Mouse (Mus musculus) liver, embryonic 11.5 days (tissue): ENCODE measurements at regions not wholly inside any gene's neighbourhood (a gene's known extent, or its start where the extent isn't known, plus 50 kb on each side); places are given as distances from the start of the nearest gene placed in this dataset.
"Not testable (repeated sequence)": the region's sequence is repeated elsewhere in the genome, so short reads cannot be mapped to it uniquely, and the experiment has no call there.

Experiments used
- ATAC-seq: fragments of 200-750 bp; cut with Nextera tagmentation; replicated peaks from 2 replicates; pipeline ENCODE4 v1.8.0; 2017; ENCODE audit warnings: moderate number of reproducible peaks, mild to moderate bottlenecking, moderate TSS enrichment, moderate library complexity; ENCODE audit not compliant: low FRiP score
- DNase-seq: peaks from one replicate; pipeline ENCODE4 v3.0.0-alpha.2; 2017; ENCODE audit warnings: low spot score
- H3K27ac ChIP-seq: fragments of 300-500 bp; sonication (generic); 2 replicates; pipeline ENCODE4 v1.5.1; 2014; ENCODE audit warnings: mild to moderate bottlenecking, low read depth, low read length, control low read depth
- H3K27me3 ChIP-seq: fragments of 300-500 bp; sonication (generic); replicated peaks from 2 replicates; pipeline ENCODE4 v1.6.1; 2014; ENCODE audit warnings: low read length, mixed read lengths; ENCODE audit not compliant: control insufficient read depth, insufficient read depth
- H3K36me3 ChIP-seq: fragments of 300-500 bp; sonication (generic); 2 replicates; pipeline ENCODE4 v1.6.1; 2014; ENCODE audit warnings: mild to moderate bottlenecking, low read length, moderate library complexity, mixed read lengths; ENCODE audit not compliant: control insufficient read depth, insufficient read depth
- H3K4me1 ChIP-seq: fragments of 300-500 bp; sonication (generic); replicated peaks from 2 replicates; pipeline ENCODE4 v1.6.1; 2014; ENCODE audit warnings: low read length, mixed read lengths; ENCODE audit not compliant: control insufficient read depth, insufficient read depth
- H3K4me2 ChIP-seq: fragments of 300-500 bp; sonication (generic); 2 replicates; pipeline ENCODE4 v1.6.1; 2014; ENCODE audit warnings: mild to moderate bottlenecking, control low read depth, moderate library complexity
- H3K4me3 ChIP-seq: fragments of 300-500 bp; sonication (generic); 2 replicates; pipeline ENCODE4 v1.5.1; 2014; ENCODE audit warnings: low read depth, low read length, control low read depth
- H3K9ac ChIP-seq: fragments of 300-500 bp; sonication (generic); 2 replicates; pipeline ENCODE4 v1.6.1; 2014; ENCODE audit warnings: low read depth, low read length, control low read depth
- H3K9me3 ChIP-seq: fragments of 300-500 bp; sonication (generic); 2 replicates; pipeline ENCODE4 v1.6.1; 2016; ENCODE audit warnings: low read length, inconsistent platforms, mixed read lengths; ENCODE audit not compliant: control insufficient read depth
- whole genome bisulfite sequencing: fragments of 180-500 bp; shearing (Covaris S2); extraction: QIAGEN DNeasy Blood & Tissue Kit; methylation state at CpG from one replicate; pipeline ENCODE4 v1.1.7; 2014; 5-methylcytosine and 5-hydroxymethylcytosine counted together

DNA sequence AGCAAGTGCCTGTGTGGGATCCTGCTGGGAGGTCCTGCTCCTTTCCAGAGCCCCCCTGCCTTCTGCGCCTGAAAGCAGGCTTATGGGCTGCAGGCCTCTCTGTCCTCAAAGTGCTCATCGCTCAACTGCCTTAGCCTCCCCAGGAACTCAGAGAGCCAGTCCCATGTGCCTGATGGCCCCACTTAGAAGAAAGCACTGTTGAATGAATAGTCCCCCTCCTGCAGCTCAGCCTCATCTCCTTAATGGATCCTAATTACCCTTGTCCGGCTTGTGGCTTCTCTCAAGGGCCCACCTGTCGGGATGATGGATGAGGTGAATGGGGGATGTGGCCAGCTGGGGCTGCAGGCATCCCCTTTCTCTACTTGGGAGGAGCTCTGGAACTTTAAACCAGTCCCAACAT lies 163.1 kb upstream of the 1700012A03Rik start:
- Histone ChIP-seq H3K36me3 (no peaks in the 10 kb centered on the region), H3K4me2 (no peak overlapping the region), H3K27me3 (no peaks in the 10 kb centered on the region), H3K9me3 (no peaks in the 10 kb centered on the region), H3K27ac (no peak overlapping the region), H3K4me1 (no peaks in the 10 kb centered on the region), H3K9ac (no peak overlapping the region), H3K4me3 (no peak overlapping the region)
- DNase-seq (no peak), ATAC-seq (no peak)
- 33% methylated on average over 4 of the region's 4 CpGs for WGBS

DNA sequence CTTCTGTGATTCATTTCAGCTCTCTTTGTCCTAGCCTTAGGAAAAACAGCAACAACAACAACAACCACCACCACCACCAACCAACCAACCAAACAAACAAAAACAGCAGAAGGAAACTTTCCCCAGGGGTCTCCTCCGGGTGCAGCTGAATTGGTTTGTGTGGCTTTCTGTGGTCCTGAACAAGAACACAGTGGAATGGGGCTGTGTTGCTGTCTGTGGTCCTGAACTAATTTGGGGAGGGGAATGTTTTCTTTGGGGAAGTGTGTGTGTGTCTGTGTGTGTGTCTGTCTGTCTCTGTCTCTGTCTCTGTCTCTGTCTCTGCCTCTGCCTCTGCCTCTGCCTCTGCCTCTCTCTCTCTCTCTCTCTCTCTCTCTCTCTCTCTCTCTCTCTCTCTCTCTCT lies 164.8 kb upstream of the 1700012A03Rik start:
- H3K27me3 ChIP-seq, H3K9me3 ChIP-seq, H3K4me1 ChIP-seq, ATAC-seq, H3K4me2 ChIP-seq, H3K36me3 ChIP-seq, H3K9ac ChIP-seq, H3K4me3 ChIP-seq, H3K27ac ChIP-seq, DNase-seq: not testable (repeated sequence)
- 15% methylated on average over 1 of the region's 1 CpGs for WGBS

DNA sequence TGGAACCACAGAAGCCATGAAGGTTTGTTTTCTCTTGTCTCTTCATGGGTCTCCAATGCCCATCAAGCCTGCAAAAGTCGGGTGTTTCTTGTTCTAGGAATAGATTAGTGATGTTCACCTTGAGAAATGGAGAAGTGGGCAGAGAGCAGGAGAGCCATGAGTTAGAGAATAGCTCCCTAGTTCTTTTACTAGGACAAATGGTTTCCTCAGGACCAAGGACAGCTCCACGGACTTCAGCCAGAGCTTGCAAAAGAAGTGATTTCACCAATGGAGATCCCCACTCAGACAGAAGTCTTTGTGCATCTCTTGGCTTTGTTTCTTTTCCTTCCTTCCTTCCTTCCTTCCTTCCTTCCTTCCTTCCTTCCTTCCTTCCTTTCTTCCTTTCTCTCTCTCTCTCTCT lies 166.3 kb upstream of the 1700012A03Rik start:
- no peak overlapping the region for H3K4me3 ChIP-seq
- no peaks in the 10 kb centered on the region for H3K36me3 ChIP-seq
- no peaks in the 10 kb centered on the region for H3K4me1 ChIP-seq
- DNase-seq (peak; percentile 36), ATAC-seq (no peak)
- H3K27ac ChIP-seq = no peak overlapping the region
- H3K9ac ChIP-seq = no peak overlapping the region
- H3K9me3 ChIP-seq = no peaks in the 10 kb centered on the region
- 5% methylated on average over 2 of the region's 2 CpGs for WGBS
- no peak overlapping the region for H3K4me2 ChIP-seq
- no peaks in the 10 kb centered on the region for H3K27me3 ChIP-seq

DNA sequence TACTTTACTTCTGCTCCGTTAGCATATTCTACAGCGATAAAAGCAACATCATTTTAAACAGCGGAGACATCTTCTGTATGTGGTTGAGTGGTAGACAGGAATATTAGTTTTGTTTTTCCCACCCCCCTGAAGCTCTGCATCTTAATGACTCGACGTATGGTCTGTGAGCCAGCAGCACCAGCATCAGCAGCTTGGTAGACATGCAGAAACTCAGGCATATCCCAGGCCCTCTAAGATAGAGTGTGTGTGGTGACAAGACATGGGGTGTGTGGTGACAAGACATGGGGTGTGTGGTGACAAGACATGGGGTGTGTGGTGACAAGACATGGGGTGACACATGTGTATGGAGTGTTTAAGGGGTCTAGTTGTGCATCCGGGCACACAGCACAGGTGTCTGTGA lies 175.4 kb upstream of the 1700012A03Rik start:
- H3K9me3 ChIP-seq = no peaks in the 10 kb centered on the region
- no peak overlapping the region for H3K9ac ChIP-seq
- H3K27me3 ChIP-seq = no peaks in the 10 kb centered on the region
- 82% methylated on average over 6 of the region's 6 CpGs for WGBS
- H3K4me2 ChIP-seq = no peak overlapping the region
- H3K4me1 ChIP-seq = no peaks in the 10 kb centered on the region
- no peak for ATAC-seq
- H3K27ac ChIP-seq = no peak overlapping the region
- H3K36me3 ChIP-seq = no peaks in the 10 kb centered on the region
- H3K4me3 ChIP-seq = no peak overlapping the region
- no peak for DNase-seq

DNA sequence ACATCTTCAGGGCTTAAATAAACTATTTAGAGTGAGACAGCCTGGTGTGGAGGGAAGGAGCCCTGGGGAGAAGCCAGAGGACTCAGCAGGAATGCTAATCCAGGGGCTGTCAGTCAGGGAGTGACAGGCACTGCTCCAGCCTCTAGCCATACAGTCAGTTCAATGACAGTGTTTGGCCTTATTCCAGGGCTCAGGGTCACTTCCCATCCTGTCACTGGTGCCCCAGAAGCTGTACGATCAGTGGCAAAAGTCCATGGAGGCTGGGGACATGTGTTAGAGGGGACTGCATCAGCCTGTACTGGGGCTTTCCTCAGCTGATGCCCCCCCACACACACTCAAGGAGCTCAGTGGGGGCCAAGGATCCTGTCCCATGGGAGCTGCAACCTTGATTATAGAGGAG lies 176.1 kb upstream of the 1700012A03Rik start:
- 71% methylated on average over 1 of the region's 1 CpGs for WGBS
- no peak overlapping the region for H3K9ac ChIP-seq
- DNase-seq = no peak

DNA sequence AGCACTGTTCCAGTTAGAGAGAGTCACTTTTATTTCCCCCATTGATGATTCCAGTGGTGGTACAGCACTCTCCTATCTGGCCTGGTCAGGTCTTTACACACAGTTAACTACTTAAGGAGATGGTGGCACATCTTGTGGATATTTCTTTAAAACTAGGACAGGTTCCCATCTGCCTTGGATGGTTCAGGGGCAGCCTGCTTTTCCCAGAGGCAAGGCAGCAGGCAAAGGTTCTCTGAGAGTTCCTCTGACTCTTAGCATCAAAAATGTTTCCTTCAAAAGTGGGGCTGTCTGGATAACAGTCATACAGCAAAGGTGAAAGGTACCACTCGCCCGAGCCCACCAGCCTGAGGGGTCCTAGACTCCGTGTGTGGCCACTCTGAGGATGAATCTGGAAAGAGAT lies 178.3 kb upstream of the 1700012A03Rik start:
- H3K36me3 ChIP-seq = no peaks in the 10 kb centered on the region
- no peak overlapping the region for H3K4me3 ChIP-seq
- no peaks in the 10 kb centered on the region for H3K9me3 ChIP-seq
- no peak overlapping the region for H3K27ac ChIP-seq
- DNase-seq = no peak
- no peak overlapping the region for H3K9ac ChIP-seq
- no peak overlapping the region for H3K4me2 ChIP-seq
- no peak for ATAC-seq
- WGBS = 79% methylated on average over 3 of the region's 3 CpGs
- no peaks in the 10 kb centered on the region for H3K27me3 ChIP-seq
- no peaks in the 10 kb centered on the region for H3K4me1 ChIP-seq

More for the DNA sequence above, 176.1 kb upstream of the 1700012A03Rik start:
- Histone ChIP-seq H3K27me3 (no peaks in the 10 kb centered on the region), H3K27ac (no peak overlapping the region), H3K9me3 (no peaks in the 10 kb centered on the region), H3K4me2 (no peak overlapping the region), H3K36me3 (no peaks in the 10 kb centered on the region), H3K4me3 (no peak overlapping the region), H3K4me1 (no peaks in the 10 kb centered on the region)
- no peak for ATAC-seq

DNA sequence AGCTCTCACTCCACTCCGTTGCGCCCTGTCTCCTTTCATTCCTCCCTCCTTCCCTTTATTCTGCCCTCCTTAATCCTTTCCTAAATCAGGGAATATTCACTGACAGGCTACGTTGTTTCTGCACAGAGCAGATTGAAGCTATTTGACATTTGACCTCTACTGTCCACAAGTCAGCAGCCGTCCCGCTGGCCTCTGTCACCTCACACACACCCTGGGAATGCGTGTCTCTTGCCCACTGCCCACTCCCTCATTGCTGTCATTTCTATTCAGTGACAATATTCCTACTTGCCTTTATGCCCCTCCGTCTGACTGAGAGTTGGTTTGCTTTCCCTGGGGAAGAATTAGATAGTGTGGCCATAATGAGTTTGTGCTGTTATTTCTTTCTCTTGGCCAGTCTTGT lies 188.1 kb upstream of the 1700012A03Rik start:
- no peak overlapping the region for H3K9ac ChIP-seq
- H3K4me3 ChIP-seq = no peak overlapping the region
- DNase-seq = no peak
- no peaks in the 10 kb centered on the region for H3K27me3 ChIP-seq
- ATAC-seq = no peak
- H3K4me1 ChIP-seq = no peaks in the 10 kb centered on the region
- H3K36me3 ChIP-seq = no peaks in the 10 kb centered on the region
- no peak overlapping the region for H3K4me2 ChIP-seq
- no peaks in the 10 kb centered on the region for H3K9me3 ChIP-seq
- WGBS = 61% methylated on average over 7 of the region's 7 CpGs
- H3K27ac ChIP-seq = no peak overlapping the region

DNA sequence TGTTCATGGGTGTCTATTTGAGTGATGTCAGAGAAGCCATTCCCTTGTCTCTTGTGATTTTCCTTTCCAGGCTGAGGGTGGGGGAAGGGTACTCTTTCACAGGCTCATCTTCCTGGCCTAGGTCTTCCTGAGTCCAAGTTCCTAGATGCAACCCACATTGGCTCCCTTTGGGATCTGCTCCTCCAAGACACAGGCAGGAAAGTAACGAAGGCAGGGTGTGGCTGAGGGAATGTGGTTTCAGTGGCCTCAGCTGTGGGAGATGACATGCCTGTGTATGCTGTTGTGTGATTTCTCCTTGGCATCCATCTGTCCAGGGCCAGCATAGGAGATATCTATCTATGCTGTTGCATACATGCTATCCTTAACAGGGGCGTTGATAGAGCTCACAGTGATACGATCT lies 190.4 kb upstream of the 1700012A03Rik start:
- Histone ChIP-seq H3K4me2 (no peak overlapping the region), H3K36me3 (no peaks in the 10 kb centered on the region), H3K9ac (no peak overlapping the region), H3K4me1 (no peaks in the 10 kb centered on the region), H3K9me3 (no peaks in the 10 kb centered on the region), H3K27me3 (no peaks in the 10 kb centered on the region), H3K27ac (no peak overlapping the region), H3K4me3 (no peak overlapping the region)
- DNase-seq (no peak), ATAC-seq (no peak)
- WGBS = 85% methylated on average over 3 of the region's 3 CpGs

DNA sequence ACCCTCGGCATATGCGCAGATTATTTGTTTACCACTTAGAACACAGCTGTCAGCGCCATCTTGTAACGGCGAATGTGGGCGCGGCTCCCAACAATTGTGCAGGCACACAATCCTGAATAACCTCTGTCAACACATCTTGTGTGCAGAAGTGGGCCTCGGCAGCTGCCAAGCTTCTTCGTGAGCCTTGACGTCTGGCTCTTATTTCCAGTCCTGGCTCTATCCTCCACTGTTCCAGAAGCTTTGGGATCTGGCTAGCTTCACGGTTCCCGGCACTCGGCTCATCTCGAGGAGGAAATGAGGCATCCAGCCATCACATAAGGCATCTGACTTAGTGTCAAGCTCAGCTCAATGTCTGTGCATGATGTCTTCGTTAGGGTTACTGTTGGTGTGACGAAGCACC lies 195.8 kb upstream of the 1700012A03Rik start:
- no peak overlapping the region for H3K4me3 ChIP-seq
- no peak overlapping the region for H3K4me2 ChIP-seq
- no peaks in the 10 kb centered on the region for H3K27me3 ChIP-seq
- ATAC-seq = no peak
- H3K9ac ChIP-seq = no peak overlapping the region
- no peak for DNase-seq
- 95% methylated on average over 14 of the region's 16 CpGs for WGBS
- no peaks in the 10 kb centered on the region for H3K4me1 ChIP-seq
- no peaks in the 10 kb centered on the region for H3K9me3 ChIP-seq
- no peak overlapping the region for H3K27ac ChIP-seq
- H3K36me3 ChIP-seq = no peaks in the 10 kb centered on the region
